Mouse (Mus musculus): ENCODE results near the gene Vdr. TPM values are rescaled to one million over a fixed set of nuclear protein-coding genes. Genes with fewer than 3 reads are reported as not detected.

Gene Vdr
- polyA plus RNA-seq, 1 experiment from 2014 or later: 1.7 TPM

DNA sequence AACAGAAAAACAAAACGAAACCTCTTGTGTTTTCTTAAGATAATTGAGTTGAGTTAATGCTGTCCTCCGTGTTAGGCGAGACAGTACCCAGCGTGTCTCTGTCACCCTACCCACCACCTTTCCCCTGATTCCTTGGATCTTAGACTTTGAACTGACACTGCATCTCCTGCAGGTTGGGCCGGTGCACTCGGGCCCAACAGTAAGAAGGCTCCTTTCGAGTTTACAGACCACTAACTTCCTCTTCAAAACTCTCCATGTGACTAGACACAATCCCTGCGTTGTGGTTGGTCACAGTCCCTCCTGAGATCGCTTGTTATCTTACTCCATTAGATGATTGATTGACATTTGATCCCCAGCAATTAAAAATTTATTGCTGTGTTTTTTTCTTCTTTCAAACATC is 7.6 kb upstream of the Vdr start:
- no peaks in the 10 kb centered on the region for H3K36me3 ChIP-seq
- no peaks in the 10 kb centered on the region for H3K27me3 ChIP-seq (replicated peaks)
- WGBS: 80% methylated on average over 9 of the region's 9 CpGs
- H3K9me3 ChIP-seq: no peaks in the 10 kb centered on the region
- H3K4me1 ChIP-seq: peaks cover 6% of the 10 kb centered on the region; the same call in 1 of the 2 replicates
- no peak overlapping the region for H3K27ac ChIP-seq
- no peak overlapping the region for H3K4me3 ChIP-seq (replicated peaks)
- no peak overlapping the region for H3K4me2 ChIP-seq
- ATAC-seq (ENCODE audit: insufficient read depth, low FRiP score, low read depth): no peak
- H3K9ac ChIP-seq: no peak overlapping the region

DNA sequence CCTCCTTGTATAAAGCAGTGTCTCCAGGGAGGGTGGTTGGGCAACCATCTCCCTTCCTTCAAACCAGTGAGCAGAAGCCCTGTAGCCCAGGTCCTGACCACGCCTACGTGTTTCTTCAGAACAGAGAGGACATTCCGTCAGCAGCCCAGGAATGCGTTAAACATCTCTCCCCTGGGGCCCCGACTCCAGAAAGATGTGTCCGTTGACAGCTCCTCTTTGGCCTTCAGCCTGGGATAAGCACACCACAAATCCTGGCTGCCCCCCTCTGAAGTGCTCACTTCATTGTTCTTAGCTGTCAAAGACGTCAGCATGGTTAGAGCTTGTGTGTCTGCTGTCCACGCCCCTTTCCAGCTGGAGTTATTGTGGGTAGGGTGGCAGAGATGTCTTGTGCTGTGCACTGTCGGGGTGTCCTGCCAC is 3.9 kb upstream of the Vdr start:
- 11% methylated on average over 9 of the region's 9 CpGs for WGBS
- no peak; the same call in 1 of the 2 replicates for ATAC-seq (ENCODE audit: insufficient read depth, low FRiP score, low read depth)
- Histone ChIP-seq H3K4me1 (peaks cover 6% of the 10 kb centered on the region; the same call in 1 of the 2 replicates), H3K9ac (no peak overlapping the region), H3K27ac (no peak overlapping the region), H3K9me3 (no peaks in the 10 kb centered on the region), H3K27me3 (replicated peaks) (no peaks in the 10 kb centered on the region), H3K36me3 (no peaks in the 10 kb centered on the region), H3K4me2 (peak overlapping the region; percentile 25; the same call in 1 of the 2 replicates), H3K4me3 (replicated peaks) (no peak overlapping the region)

DNA sequence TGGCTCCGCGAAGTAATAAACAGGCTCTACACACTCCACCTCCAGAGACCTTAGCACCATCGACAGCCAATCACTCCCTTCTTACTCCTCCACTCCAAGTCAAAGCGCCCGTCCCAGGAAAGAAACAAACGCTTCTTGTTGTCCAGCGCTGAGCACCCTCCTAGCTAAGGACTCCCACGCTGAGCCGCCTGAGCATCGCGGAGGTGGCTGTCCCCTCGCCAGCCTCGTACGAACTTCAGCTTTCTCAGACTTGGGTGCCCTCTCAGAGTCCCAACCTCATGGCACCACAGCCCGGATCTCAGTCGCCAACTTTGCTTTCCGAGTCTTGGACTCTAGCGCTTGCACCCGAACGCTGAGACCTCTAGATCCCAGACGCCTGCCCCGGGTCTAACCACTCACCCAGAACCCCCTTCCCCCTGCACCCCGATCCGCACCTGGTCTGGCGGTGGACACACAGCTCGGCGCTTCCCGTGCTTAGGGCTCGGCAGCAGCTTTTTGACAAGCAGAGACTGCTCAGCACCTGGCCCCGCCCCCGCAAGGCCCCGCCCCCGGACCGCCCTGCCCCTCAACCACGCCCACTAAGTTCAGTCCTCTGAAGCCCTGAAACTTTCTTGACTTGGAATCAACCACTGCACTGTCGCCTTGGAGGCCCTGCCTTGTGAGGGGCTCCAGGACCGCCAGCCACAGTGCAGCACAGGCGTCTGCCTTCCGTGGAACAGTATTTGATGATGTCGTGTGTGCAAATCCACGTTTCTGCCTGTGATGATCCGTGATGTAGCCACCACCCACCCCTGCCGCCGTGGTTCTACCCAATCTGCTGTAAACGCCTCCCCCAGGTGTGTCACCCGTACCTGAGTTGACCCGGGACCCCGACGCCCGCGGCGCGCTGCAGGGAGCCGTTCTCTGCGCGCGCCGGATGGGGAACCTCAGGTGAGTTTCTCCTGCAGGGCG is 2.4 kb downstream of the Vdr start:
- Histone ChIP-seq H3K4me3 (replicated peaks) (peak overlapping the region; percentile 51), H3K4me2 (peak overlapping the region; percentile 96), H3K9me3 (no peaks in the 10 kb centered on the region), H3K4me1 (peaks cover 24% of the 10 kb centered on the region), H3K9ac (peak overlapping the region; percentile 22; the same call in 1 of the 2 replicates), H3K27me3 (replicated peaks) (no peaks in the 10 kb centered on the region), H3K36me3 (no peaks in the 10 kb centered on the region), H3K27ac (no peak overlapping the region)
- ATAC-seq (ENCODE audit: insufficient read depth, low FRiP score, low read depth): peak; percentile 88
- WGBS: 1% methylated on average over 59 of the region's 59 CpGs

DNA sequence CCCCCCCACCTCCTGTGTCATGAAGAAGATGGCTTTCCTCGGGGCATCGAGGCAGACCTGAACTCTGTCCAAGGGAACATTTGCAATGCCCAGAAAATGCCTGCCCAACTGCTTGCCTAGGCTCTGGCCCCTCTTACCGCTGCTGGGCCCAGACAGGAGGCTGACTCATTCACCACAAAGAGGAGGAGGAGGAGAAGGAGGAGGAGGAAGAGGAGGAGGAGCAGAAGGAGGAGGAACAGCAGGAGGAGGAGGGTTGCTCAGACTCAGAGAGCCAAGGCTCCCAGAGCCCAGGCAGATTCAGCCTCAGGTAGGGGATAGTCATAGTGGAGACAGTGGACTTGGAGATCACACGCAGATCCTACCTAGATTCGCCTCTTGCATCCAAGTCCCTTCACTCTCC is 3.2 kb downstream of the Vdr start:
- H3K4me2 ChIP-seq: peak overlapping the region; percentile 96
- no peaks in the 10 kb centered on the region for H3K36me3 ChIP-seq
- H3K4me1 ChIP-seq: peaks cover 24% of the 10 kb centered on the region
- peak overlapping the region; percentile 51 for H3K4me3 ChIP-seq (replicated peaks)
- no peak for ATAC-seq (ENCODE audit: insufficient read depth, low FRiP score, low read depth)
- WGBS: 45% methylated on average over 5 of the region's 5 CpGs
- no peaks in the 10 kb centered on the region for H3K27me3 ChIP-seq (replicated peaks)
- no peak overlapping the region for H3K27ac ChIP-seq
- no peak overlapping the region for H3K9ac ChIP-seq
- no peaks in the 10 kb centered on the region for H3K9me3 ChIP-seq

DNA sequence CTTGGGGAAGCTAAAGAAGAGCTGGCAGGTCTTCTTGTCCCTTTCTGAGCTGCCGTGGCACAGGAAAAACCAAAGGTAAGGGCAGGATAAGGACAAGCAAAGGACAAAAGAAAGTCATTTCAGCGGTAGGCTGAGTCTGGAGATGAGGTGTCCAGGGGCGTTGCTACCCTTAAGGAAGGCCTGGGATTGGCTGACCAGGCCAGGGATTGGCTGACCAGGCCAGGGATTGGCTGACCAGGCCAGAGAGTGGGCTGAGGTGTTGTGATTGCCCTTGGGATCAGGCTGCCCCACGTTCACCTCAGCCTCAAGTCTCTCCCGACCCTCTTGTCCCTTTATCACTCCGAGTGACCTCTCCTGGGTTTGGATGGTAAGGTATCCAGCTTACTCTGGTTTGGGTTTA is 5.1 kb downstream of the Vdr start:
- 79% methylated on average over 6 of the region's 6 CpGs for WGBS
- Histone ChIP-seq H3K27me3 (replicated peaks) (no peaks in the 10 kb centered on the region), H3K4me2 (no peak overlapping the region), H3K27ac (no peak overlapping the region), H3K9me3 (no peaks in the 10 kb centered on the region), H3K4me1 (peaks cover 24% of the 10 kb centered on the region), H3K9ac (no peak overlapping the region), H3K36me3 (no peaks in the 10 kb centered on the region), H3K4me3 (replicated peaks) (no peak overlapping the region)
- ATAC-seq (ENCODE audit: insufficient read depth, low FRiP score, low read depth): no peak

DNA sequence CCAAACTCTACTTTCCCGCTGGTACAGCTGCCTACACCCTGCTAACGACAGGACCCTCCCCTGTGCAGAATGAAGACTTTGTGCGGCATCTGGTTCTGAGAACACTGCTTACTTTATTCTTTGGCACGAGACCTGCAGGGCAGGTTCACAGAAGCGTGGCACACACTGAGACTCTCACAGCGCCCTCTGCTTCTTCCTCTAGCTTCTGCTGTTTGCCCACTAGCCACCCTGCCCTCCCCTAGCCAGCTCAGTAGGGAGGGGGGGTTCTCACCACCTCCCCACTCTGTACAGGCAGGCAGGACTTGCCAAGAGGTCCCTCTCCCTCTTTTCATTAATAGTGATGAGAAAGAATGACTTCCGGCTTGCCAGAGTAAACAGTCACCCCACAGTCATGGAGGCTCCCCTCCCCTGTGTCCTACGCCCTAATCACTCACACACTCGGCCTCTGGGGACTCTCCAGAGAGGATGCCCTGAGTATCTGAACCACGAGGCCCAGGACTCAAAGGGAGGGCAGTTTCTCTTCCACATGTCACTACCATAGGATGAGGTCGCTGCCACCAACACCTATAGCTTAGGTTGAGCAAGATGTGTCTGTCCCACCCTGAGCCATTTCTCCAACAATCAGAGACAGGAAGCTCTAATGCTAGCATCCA is 6.0 kb downstream of the Vdr start:
- H3K4me1 ChIP-seq: peaks cover 24% of the 10 kb centered on the region
- H3K9me3 ChIP-seq: no peaks in the 10 kb centered on the region
- no peak overlapping the region for H3K27ac ChIP-seq
- ATAC-seq (ENCODE audit: insufficient read depth, low FRiP score, low read depth): peak; percentile 16; the same call in 1 of the 2 replicates
- no peak overlapping the region for H3K9ac ChIP-seq
- H3K4me2 ChIP-seq: no peak overlapping the region; the same call in 1 of the 2 replicates
- H3K27me3 ChIP-seq (replicated peaks): no peaks in the 10 kb centered on the region
- no peak overlapping the region for H3K4me3 ChIP-seq (replicated peaks)
- 35% methylated on average over 11 of the region's 11 CpGs for WGBS
- no peaks in the 10 kb centered on the region for H3K36me3 ChIP-seq

DNA sequence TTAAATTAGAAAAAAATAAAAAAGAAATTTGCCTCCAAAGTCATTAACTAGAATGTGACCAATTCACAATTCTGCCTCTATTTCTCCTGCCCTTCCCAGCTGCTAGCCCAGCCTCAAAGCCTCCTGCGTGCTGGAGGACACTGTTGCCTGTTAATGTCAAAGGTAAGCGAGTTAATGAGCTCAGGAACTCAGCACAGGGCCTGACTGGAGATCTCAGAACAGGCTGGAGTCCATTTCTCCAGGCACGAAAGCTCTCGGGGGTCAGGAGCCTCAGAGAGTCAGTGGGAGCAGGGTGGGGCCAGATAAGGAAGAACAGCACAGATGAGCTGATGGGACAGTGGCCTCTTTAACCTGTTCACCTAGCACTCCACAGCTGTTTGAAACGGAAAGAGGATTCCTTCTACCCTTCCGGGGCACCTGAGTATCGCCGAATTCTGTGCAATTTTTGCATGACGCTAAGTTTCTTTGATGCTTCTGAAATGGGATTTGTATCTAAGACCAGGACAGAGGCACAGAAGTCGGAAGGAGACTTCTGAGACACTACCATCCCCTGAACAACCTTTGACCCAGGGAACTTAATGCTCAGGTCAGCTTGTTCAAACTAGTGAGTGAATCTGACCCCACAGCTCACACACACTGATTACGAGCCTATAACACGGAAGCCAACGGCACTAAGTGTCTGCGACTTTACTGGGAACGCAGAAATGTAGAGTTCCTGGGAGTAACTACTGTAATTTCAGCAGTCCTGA is 7.0 kb downstream of the Vdr start:
- WGBS: 77% methylated on average over 15 of the region's 15 CpGs
- no peak overlapping the region for H3K4me2 ChIP-seq

DNA sequence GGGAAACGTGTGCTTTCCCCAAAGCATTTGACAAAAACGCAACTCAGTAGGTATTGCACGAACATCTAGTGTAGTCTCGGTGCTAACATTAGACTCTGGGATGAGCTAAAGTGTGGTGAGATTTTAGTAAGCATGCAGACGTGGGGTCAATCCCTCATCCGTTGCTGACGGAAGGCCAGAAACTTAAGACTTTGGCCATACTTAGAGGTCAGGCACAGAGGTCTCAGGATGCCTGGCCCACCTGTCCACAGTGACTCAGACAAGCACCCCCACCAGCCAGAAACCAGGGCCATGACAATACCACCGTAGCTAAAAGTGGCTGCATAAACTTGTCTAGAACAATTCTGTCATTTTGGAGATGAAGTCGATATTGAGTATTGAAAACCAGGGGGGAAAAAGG is 9.4 kb downstream of the Vdr start:
- H3K4me1 ChIP-seq: peaks cover 9% of the 10 kb centered on the region; the same call in 1 of the 2 replicates
- H3K9ac ChIP-seq: no peak overlapping the region
- no peak for ATAC-seq (ENCODE audit: insufficient read depth, low FRiP score, low read depth)
- no peaks in the 10 kb centered on the region for H3K27me3 ChIP-seq (replicated peaks)
- 83% methylated on average over 9 of the region's 9 CpGs for WGBS
- H3K9me3 ChIP-seq: no peaks in the 10 kb centered on the region
- H3K4me2 ChIP-seq: no peak overlapping the region
- no peaks in the 10 kb centered on the region for H3K36me3 ChIP-seq
- H3K27ac ChIP-seq: no peak overlapping the region
- no peak overlapping the region for H3K4me3 ChIP-seq (replicated peaks)

More for the DNA sequence above, 7.0 kb downstream of the Vdr start:
- no peaks in the 10 kb centered on the region for H3K27me3 ChIP-seq (replicated peaks)
- no peaks in the 10 kb centered on the region for H3K36me3 ChIP-seq
- peaks cover 17% of the 10 kb centered on the region for H3K4me1 ChIP-seq
- ATAC-seq (ENCODE audit: insufficient read depth, low FRiP score, low read depth): no peak
- H3K9ac ChIP-seq: no peak overlapping the region
- H3K4me3 ChIP-seq (replicated peaks): no peak overlapping the region
- H3K27ac ChIP-seq: no peak overlapping the region
- no peaks in the 10 kb centered on the region for H3K9me3 ChIP-seq

DNA sequence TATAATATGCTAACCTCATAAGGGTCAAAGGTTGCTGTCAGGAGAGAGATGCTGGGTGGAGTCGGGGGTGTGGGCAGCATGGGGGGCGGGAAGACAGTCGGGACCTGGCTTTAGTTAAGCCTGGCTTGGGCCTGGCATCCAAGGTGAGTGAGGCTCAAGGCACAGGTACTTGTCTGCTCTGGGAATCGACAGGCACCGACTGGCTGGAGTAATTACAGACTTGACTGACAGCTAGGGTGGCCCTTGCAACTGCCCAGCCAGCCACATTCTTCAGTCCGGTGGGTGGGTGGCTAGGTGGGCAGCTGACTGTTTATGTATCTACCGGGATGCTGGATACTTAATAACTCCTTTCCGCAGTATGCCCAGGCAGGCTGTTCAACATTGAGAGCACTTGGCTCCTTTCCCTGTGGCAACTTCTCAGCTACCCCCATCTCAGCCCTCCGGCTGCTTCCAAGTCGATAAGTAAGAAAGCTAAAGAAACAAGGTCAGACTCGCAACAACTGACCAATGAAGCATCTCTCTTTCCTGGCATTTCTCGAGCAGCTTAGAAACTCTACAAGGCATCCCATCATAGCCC is 10.0 kb downstream of the Vdr start:
- no peak overlapping the region for H3K4me2 ChIP-seq
- H3K27me3 ChIP-seq (replicated peaks): no peaks in the 10 kb centered on the region
- H3K4me3 ChIP-seq (replicated peaks): no peak overlapping the region
- no peak overlapping the region for H3K27ac ChIP-seq
- no peak overlapping the region for H3K9ac ChIP-seq
- no peaks in the 10 kb centered on the region for H3K36me3 ChIP-seq
- no peaks in the 10 kb centered on the region for H3K9me3 ChIP-seq
- WGBS: 72% methylated on average over 12 of the region's 12 CpGs
- H3K4me1 ChIP-seq: peaks cover 9% of the 10 kb centered on the region; the same call in 1 of the 2 replicates
- ATAC-seq (ENCODE audit: insufficient read depth, low FRiP score, low read depth): no peak

DNA sequence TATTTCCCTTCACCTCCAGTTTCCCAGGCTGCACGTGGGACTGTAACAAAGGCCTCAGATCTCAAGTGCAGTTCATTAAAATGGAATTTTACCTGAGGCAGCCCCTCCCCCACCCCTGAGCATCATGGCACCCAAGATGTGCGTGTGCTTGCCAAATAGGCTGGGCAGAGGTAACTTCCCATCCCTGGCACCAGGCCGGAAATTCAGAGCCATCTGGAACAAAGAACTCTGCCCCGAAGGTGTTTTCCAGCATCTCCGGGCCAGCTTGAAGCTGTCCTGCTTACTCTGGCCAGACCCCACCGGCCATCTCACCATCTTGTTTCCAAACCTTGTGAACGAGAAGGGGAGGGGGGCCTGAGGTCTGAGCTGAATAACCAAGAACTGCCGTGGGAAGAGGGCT is 10.7 kb downstream of the Vdr start:
- Histone ChIP-seq H3K4me1 (peaks cover 7% of the 10 kb centered on the region; the same call in 1 of the 2 replicates), H3K4me2 (no peak overlapping the region), H3K9me3 (no peaks in the 10 kb centered on the region), H3K36me3 (no peaks in the 10 kb centered on the region), H3K27ac (no peak overlapping the region), H3K27me3 (replicated peaks) (no peaks in the 10 kb centered on the region), H3K9ac (no peak overlapping the region), H3K4me3 (replicated peaks) (no peak overlapping the region)
- ATAC-seq (ENCODE audit: insufficient read depth, low FRiP score, low read depth): no peak
- 76% methylated on average over 8 of the region's 8 CpGs for WGBS

DNA sequence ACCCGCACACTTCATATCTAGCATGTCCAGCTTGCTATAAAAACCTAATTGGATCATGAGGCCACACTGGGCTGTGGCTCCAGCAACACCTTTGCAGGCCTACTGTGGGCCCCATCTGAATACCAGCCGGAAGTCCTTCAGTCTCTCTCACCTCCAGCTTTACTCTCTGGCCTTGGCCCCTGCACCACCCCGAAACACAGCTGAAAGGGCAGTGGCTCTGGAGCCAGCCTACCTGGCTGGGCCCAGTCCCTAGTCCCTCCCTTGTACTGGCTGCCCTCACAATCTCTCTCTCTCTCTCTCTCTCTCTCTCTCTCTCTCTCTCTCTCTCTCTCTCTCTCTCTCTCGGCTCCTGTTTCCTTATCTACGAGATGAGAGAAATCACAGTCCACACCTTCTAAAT is 11.6 kb downstream of the Vdr start:
- Histone ChIP-seq H3K4me1 (no peaks in the 10 kb centered on the region; the same call in 1 of the 2 replicates), H3K27me3 (replicated peaks) (no peaks in the 10 kb centered on the region), H3K27ac (no peak overlapping the region), H3K4me2 (no peak overlapping the region), H3K4me3 (replicated peaks) (no peak overlapping the region), H3K36me3 (no peaks in the 10 kb centered on the region), H3K9me3 (no peaks in the 10 kb centered on the region), H3K9ac (no peak overlapping the region)
- WGBS: 77% methylated on average over 5 of the region's 5 CpGs
- ATAC-seq (ENCODE audit: insufficient read depth, low FRiP score, low read depth): peak; percentile 34; the same call in 1 of the 2 replicates

Data from stomach, embryonic 15.5 days (tissue).